ENCODE assay signal across 27 mouse cellular contexts in the genomic region with DNA sequence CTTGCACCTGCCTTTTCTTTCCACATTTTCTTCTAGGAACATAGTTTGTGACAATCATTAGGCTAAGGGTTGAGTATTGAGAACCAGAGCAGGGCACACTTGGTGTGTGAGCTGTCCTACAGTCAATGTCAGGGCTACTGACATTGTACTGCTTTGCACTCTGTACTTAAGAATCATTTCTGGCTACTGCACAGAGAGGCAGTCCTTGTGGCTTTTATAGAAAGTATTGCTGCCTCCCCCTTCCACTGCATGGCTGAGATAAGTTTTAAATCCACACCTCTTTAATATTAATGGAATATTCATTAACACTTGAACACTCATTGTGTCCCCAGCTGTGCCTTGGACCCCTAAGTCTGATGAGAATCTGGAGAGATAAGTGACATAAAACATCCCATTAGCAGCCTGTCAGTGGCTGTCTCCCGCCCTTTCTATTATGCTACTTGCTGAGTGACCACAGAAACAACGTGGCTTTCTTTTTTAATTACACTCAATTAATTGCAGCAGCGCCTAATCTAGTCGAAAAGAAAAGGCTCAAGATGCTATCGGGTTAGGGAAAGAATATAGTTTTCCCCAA.
DNase-seq lines count a peak whose midpoint lies in the region; ATAC-seq and TF ChIP-seq lines count a peak whose summit lies in the region.
"Had no signal": no experiment of that assay in that cellular context is flagged by ENCODE, and none has a peak within 500 bp of the region (broad histone marks: within the 10 kb centered on the region; RNA-seq: fewer than 3 reads in every experiment).

No protein-coding gene starts in this region.

- no peak for TF ChIP-seq CTCF in hindbrain, postnatal 0 days (IDR thresholded peaks at IDR 0.05; ENCODE audit: low read depth)
- TF ChIP-seq CTCF in brain, embryonic 14.5 days (IDR thresholded peaks at IDR 0.05; ENCODE audit: borderline replicate concordance, extremely low read depth, insufficient read depth, insufficient read length): no peak

- 34% methylated on average over 5 of the region's 5 CpGs for WGBS in hindbrain, embryonic 13.5 days
- 36% methylated on average over 5 of the region's 5 CpGs for WGBS in hindbrain, postnatal 0 days
- 9% methylated on average over 5 of the region's 5 CpGs for WGBS in forebrain, embryonic 14.5 days
- 36% methylated on average over 5 of the region's 5 CpGs for WGBS in midbrain, embryonic 15.5 days

- H3K4me2 ChIP-seq in hindbrain, embryonic 13.5 days: no peak overlapping the region
- H3K4me2 ChIP-seq in hindbrain, postnatal 0 days (ENCODE audit: low read depth, low read length): no peak overlapping the region
- no peak overlapping the region for H3K4me2 ChIP-seq in forebrain, embryonic 14.5 days (ENCODE audit: low read length)
- H3K4me2 ChIP-seq in midbrain, embryonic 15.5 days: no peak overlapping the region
- H3K4me2 ChIP-seq: heart, embryonic 11.5 days; kidney, embryonic 15.5 days; limb, embryonic 13.5 days; liver, embryonic 11.5 days; lung, embryonic 15.5 days; neural tube, embryonic 13.5 days; stomach, embryonic 15.5 days had no signal

- H3K4me1 ChIP-seq in hindbrain, embryonic 13.5 days (replicated peaks): peaks cover 18% of the 10 kb centered on the region
- H3K4me1 ChIP-seq in hindbrain, postnatal 0 days (ENCODE audit: insufficient read depth, low read length): no peaks in the 10 kb centered on the region
- H3K4me1 ChIP-seq in forebrain, embryonic 14.5 days (ENCODE audit: control insufficient read depth, insufficient read depth, low read length): peaks cover 7% of the 10 kb centered on the region
- peaks cover 4% of the 10 kb centered on the region; the same call in 1 of the 2 replicates for H3K4me1 ChIP-seq in midbrain, embryonic 15.5 days
- H3K4me1 ChIP-seq: kidney, embryonic 15.5 days; limb, embryonic 13.5 days; lung, embryonic 15.5 days; stomach, embryonic 15.5 days had no signal

- ATAC-seq in hindbrain, embryonic 13.5 days (ENCODE audit: low FRiP score): no peak
- no peak for ATAC-seq in hindbrain, postnatal 0 days
- ATAC-seq in forebrain, embryonic 14.5 days: peak; percentile 97
- ATAC-seq in midbrain, embryonic 15.5 days (replicated peaks): 0 out of 2 replicates have a peak, but pooled peaks have one; percentile 45
- ATAC-seq in CD4-positive, CD25-positive, alpha-beta regulatory T cell, adult 4 months: no peak
- ATAC-seq: activated CD4-positive, CD25-positive, alpha-beta regulatory T cell, adult 4 months; inflammation-experienced regulatory T-cells, adult 6 months had no signal

- DNase-seq in hindbrain, postnatal 0 days (ENCODE audit: low spot score): no peak
- peak; percentile 95 for DNase-seq in brain, embryonic 14.5 days (ENCODE audit: low read depth)
- peak; percentile 91 for DNase-seq in forebrain, embryonic 14.5 days (ENCODE audit: low spot score)
- DNase-seq in heart, postnatal 25 days (ENCODE audit: low spot score): no peak
- DNase-seq: adrenal gland, adult 8-10 months; cerebellum, adult 11 months; cerebellum, adult 9-10 months; cerebellum, postnatal 36 days; gastrocnemius, adult 2 months; gastrocnemius, postnatal 36 days; heart, adult 18-20 months; kidney, adult 11 months; kidney, postnatal 25 days; right cerebral cortex, postnatal 14 days; thymus, postnatal 14 days had no signal

- no peaks in the 10 kb centered on the region for H3K27me3 ChIP-seq in hindbrain, embryonic 13.5 days
- no peaks in the 10 kb centered on the region for H3K27me3 ChIP-seq in hindbrain, postnatal 0 days (ENCODE audit: insufficient read depth, low read length)
- H3K27me3 ChIP-seq in forebrain, embryonic 14.5 days (replicated peaks; ENCODE audit: control insufficient read depth, insufficient read depth, low read length): no peaks in the 10 kb centered on the region
- H3K27me3 ChIP-seq in midbrain, embryonic 15.5 days (replicated peaks): no peaks in the 10 kb centered on the region
- H3K27me3 ChIP-seq: kidney, embryonic 15.5 days; limb, embryonic 13.5 days; lung, embryonic 15.5 days; neural tube, embryonic 13.5 days; stomach, embryonic 15.5 days had no signal

- no peak overlapping the region for H3K9ac ChIP-seq in hindbrain, embryonic 13.5 days
- no peak overlapping the region for H3K9ac ChIP-seq in hindbrain, postnatal 0 days (replicated peaks; ENCODE audit: low read length)
- no peak overlapping the region for H3K9ac ChIP-seq in forebrain, embryonic 14.5 days (ENCODE audit: low read length)
- no peak overlapping the region for H3K9ac ChIP-seq in midbrain, embryonic 15.5 days
- H3K9ac ChIP-seq: kidney, embryonic 15.5 days; limb, embryonic 13.5 days; lung, embryonic 15.5 days; neural tube, embryonic 13.5 days; stomach, embryonic 15.5 days had no signal

- H3K4me3 ChIP-seq in hindbrain, embryonic 13.5 days: no peak overlapping the region
- no peak overlapping the region for H3K4me3 ChIP-seq in hindbrain, postnatal 0 days (ENCODE audit: low read length)
- no peak overlapping the region for H3K4me3 ChIP-seq in forebrain, embryonic 14.5 days (ENCODE audit: low read depth, low read length)
- no peak overlapping the region for H3K4me3 ChIP-seq in midbrain, embryonic 15.5 days
- H3K4me3 ChIP-seq: gastrocnemius, adult 2 months; kidney, embryonic 15.5 days; limb, embryonic 13.5 days; lung, embryonic 15.5 days; neural tube, embryonic 13.5 days; stomach, embryonic 15.5 days had no signal

- intact Hi-C loops in heart, postnatal 25 days (cut with DNase I): no loop called here

- 0 out of 2 replicates have a peak, but pooled peaks cover 4% of the 10 kb centered on the region for H3K9me3 ChIP-seq in hindbrain, embryonic 13.5 days
- no peaks in the 10 kb centered on the region for H3K9me3 ChIP-seq in hindbrain, postnatal 0 days (ENCODE audit: low read length)
- no peaks in the 10 kb centered on the region for H3K9me3 ChIP-seq in forebrain, embryonic 14.5 days (replicated peaks; ENCODE audit: control insufficient read depth, low read length)
- no peaks in the 10 kb centered on the region for H3K9me3 ChIP-seq in midbrain, embryonic 15.5 days
- H3K9me3 ChIP-seq: kidney, embryonic 15.5 days; limb, embryonic 13.5 days; lung, embryonic 15.5 days; stomach, embryonic 15.5 days had no signal

- H3K36me3 ChIP-seq in hindbrain, embryonic 13.5 days: no peaks in the 10 kb centered on the region
- H3K36me3 ChIP-seq in hindbrain, postnatal 0 days (ENCODE audit: insufficient read depth, low read length): no peaks in the 10 kb centered on the region
- no peaks in the 10 kb centered on the region for H3K36me3 ChIP-seq in forebrain, embryonic 14.5 days (ENCODE audit: control insufficient read depth, insufficient read depth, low read length)
- H3K36me3 ChIP-seq in midbrain, embryonic 15.5 days (replicated peaks): no peaks in the 10 kb centered on the region
- H3K36me3 ChIP-seq: kidney, embryonic 15.5 days; limb, embryonic 13.5 days; lung, embryonic 15.5 days; neural tube, embryonic 13.5 days; stomach, embryonic 15.5 days had no signal

- peak overlapping the region; percentile 45 for H3K27ac ChIP-seq in hindbrain, embryonic 13.5 days
- H3K27ac ChIP-seq in hindbrain, postnatal 0 days: no peak overlapping the region
- H3K27ac ChIP-seq in forebrain, embryonic 14.5 days (ENCODE audit: low read depth, low read length): peak overlapping the region; percentile 63; the same call in 1 of the 2 replicates
- H3K27ac ChIP-seq in midbrain, embryonic 15.5 days: 0 out of 2 replicates have a peak overlapping the region, but pooled peaks have one; percentile 11
- H3K27ac ChIP-seq: gastrocnemius, adult 2 months; kidney, embryonic 15.5 days; limb, embryonic 13.5 days; lung, embryonic 15.5 days; neural tube, embryonic 13.5 days; stomach, embryonic 15.5 days had no signal

- no peak for TF ChIP-seq POLR2A in brain, embryonic 14.5 days (IDR thresholded peaks at IDR 0.05; ENCODE audit: borderline replicate concordance, extremely low read depth, insufficient read depth, insufficient read length, poor library complexity, severe bottlenecking)

Comparison
In these comparisons a context has a peak if more than half of its experiments do, and no peak if none do; other contexts are left out.
1. ATAC-seq: peak in forebrain, embryonic 14.5 days (single experiment) and midbrain, embryonic 15.5 days (single experiment); none in hindbrain, embryonic 13.5 days (single experiment), hindbrain, postnatal 0 days (single experiment) and CD4-positive, CD25-positive, alpha-beta regulatory T cell, adult 4 months (single experiment).
2. DNase-seq: peak in brain, embryonic 14.5 days (single experiment) and forebrain, embryonic 14.5 days (single experiment); none in hindbrain, postnatal 0 days (single experiment) and heart, postnatal 25 days (single experiment).